Mouse (Mus musculus) embryo, embryonic 11 days (tissue): ENCODE measurements around the gene Edem1.

Source experiments
- DNase-seq: peaks from one replicate; pipeline ENCODE4 v3.0.0-alpha.2; 2015

Edem1 gene

GRCm38 (mm10) chr6:108880368-108881013 lies 52.0 kb downstream of the Edem1 start:
- DNase-seq = no peak

DNA sequence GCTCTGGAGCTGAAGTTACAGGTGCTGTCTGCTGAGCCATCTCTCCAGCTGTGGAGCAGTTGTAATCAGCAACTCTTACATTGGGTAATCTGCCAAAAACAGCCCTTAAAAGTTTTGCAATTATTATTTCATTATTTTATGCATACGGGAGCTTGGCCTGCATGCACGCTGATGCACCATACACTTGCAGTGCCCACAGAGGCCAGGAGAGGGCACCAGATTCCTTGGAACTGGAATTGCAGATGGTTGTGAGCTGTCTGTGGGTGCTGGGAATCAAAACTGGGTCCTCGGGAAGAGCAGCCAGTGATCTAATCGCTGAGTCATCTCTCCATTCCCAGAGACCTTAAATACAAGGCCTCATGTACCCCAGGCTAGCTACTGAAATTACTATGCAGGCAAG lies 52.6 kb downstream of the Edem1 start:
- DNase-seq = no peak

DNA sequence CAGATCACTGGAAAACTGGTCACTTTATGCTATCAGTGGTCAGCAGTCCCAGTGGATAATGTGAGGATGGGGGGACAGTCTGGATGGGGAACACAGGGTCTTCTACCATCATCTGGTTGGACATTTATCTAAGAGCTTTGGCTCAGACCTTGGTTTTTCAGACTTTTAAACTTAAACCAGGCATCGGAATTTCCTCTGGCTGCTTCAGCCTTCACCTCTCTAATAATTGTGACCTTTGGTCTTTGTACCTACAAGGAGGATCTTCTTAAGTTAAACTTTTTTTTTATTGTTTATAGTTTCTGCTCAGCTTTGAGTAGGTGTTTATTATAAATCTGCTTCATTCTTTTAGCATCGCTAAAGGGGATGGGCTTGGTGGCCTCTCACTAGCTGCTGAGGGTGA lies 55.4 kb downstream of the Edem1 start:
- DNase-seq = no peak

DNA sequence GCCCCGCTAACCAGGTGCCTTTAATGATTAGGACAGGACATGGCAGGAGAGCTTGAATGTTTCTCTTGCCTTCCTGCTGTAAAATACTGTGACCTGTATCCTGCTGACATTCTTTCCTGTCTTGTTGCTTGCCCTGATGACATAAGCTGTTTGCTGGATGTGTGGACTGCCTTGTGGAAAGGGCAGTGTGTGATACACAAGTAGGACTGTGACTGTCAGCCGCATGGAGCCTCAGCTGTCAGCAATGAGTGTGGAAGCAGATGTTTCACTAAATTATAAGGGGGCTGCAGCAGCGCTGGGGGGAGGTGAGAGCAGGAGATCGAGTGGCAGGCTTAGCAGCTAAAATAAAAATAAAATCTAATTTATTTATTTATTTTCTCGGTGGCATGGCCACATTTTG lies 56.2 kb downstream of the Edem1 start:
- no peak for DNase-seq

GRCm38 (mm10) chr6:108886346-108886745 lies 57.9 kb downstream of the Edem1 start:
- no peak for DNase-seq

DNA sequence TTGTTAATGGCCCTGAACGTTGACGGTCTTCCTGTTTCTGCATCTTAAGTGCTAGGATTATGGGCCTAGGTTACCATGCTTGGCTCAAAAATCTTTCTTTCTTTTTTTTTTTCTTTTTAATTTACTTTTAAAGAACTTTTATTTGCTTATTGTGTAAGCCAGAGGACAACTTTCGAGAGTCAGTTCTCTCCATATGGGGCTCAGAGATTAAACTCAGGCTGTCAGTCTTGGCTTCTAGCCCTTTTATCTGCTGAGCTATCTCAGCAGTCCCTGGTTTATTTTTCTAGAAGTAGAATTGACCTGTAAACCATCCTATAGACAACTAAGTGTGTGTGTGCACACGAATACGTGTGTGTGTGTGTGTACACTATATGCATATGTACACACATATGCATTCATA lies 64.1 kb downstream of the Edem1 start:
- no peak for DNase-seq

DNA sequence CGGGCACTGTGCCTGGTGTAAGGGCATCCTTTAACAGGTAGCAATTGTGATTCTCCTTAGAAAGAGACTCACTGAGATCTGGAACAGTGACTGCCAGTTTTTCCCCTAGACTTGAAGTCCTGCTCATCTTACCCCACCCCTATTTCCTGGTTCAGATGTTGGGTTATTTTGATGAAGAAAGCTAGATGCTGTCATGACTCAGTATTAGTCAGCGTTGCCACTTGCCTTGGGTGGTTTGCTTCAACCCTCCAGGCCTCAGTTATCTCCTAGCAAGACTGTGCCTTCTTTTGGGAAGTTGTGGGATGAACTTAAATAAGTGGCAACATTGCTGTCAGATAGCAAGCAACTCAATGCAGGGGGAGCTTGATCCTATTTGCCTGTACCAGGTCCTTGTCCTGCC lies 66.7 kb downstream of the Edem1 start:
- DNase-seq = no peak

DNA sequence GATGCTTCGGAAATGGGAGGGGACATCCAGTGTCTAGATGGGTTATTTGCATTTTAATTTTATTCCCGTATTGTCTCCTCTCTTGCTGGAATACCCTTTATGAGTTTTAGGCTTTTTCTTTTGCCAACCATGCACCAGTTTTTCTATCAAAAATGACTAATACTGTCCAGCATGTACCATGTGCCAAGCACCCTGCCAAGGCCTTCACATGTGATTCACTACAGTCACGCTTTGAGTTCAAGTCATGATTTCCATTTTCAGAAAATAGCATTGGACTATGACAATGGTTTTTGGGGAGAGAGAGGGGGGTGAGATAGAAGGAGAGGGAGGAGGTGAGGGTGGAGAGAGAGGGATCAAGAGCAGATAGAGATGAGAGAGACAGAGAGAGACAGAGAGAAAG lies 67.5 kb downstream of the Edem1 start:
- no peak for DNase-seq

DNA sequence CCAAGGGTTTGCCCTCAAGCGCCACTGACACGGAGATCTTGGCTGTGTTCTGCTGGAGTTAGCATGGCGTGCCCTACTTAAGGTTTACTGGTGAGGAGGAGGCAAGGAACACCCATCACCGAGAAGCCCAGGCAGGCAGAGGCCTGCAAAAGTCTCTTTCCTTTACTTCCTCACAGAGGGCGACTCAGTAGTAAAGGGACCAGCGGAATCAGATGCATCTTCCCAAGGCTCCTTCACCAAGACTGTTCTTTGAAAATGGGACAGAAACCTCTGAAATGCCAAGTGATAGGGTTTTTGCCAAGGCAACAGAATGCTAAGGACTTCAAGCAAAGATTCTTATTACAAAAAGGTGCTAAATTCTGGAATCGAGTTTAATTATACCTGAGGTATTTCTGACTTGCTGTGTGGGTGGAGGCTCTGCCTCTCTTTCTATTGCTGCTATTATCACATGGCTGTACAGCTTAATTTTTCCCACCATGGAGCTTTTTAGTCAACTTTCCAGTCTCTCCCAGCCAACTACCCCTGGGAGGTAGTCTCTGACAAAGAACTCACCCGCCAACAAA lies 68.2 kb downstream of the Edem1 start:
- no peak for DNase-seq

GRCm38 (mm10) chr6:108899231-108899630 lies 70.8 kb downstream of the Edem1 start:
- no peak for DNase-seq

GRCm38 (mm10) chr6:108902124-108902523 lies 73.7 kb downstream of the Edem1 start:
- DNase-seq = no peak

- DNase-seq = no peak
Measured at GRCm38 (mm10) chr6:108903280-108903679, 74.8 kb downstream of the Edem1 start.

DNA sequence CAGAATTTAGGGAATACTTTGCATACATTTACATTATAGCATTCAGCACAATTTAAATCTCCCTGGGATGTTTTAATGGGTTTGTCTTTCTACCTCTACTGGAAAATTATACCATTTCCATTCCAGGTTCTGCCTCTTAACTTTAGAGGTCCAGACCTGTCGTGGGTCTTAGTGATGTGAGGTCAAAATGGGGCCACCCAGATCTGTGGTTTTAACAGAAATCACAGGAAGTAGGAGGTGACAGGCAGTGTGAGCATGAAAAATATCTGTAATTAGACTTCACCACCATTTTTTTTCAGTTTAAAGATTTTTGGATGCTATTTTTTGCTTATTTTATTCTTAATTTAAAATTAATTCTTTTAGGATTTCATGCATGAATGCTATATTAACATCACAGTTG lies 78.1 kb downstream of the Edem1 start:
- no peak for DNase-seq
